Mouse (Mus musculus): Measurements from ENCODE around the gene Lrguk. TPM values are rescaled to one million over a fixed set of nuclear protein-coding genes. Genes with fewer than 3 reads are reported as not detected.

The Lrguk gene
- total RNA-seq, 1 experiment from 2014 or later: not detected

GRCm38 (mm10) chr6:34046551-34047186 is 17.4 kb downstream of the Lrguk start:
- ATAC-seq (replicated peaks; ENCODE audit: insufficient number of reproducible peaks, low FRiP score, low TSS enrichment, poor library complexity, severe bottlenecking): no peak

GRCm38 (mm10) chr6:34049433-34049832 is 20.2 kb downstream of the Lrguk start:
- no peak for ATAC-seq (replicated peaks; ENCODE audit: insufficient number of reproducible peaks, low FRiP score, low TSS enrichment, poor library complexity, severe bottlenecking)

- no peak for ATAC-seq (replicated peaks; ENCODE audit: insufficient number of reproducible peaks, low FRiP score, low TSS enrichment, poor library complexity, severe bottlenecking)
These were observed 30.5 kb downstream of the Lrguk start for GRCm38 (mm10) chr6:34059741-34060140.

GRCm38 (mm10) chr6:34066790-34067189 is 37.5 kb downstream of the Lrguk start:
- no peak for ATAC-seq (replicated peaks; ENCODE audit: insufficient number of reproducible peaks, low FRiP score, low TSS enrichment, poor library complexity, severe bottlenecking)

- no peak for ATAC-seq (replicated peaks; ENCODE audit: insufficient number of reproducible peaks, low FRiP score, low TSS enrichment, poor library complexity, severe bottlenecking)
These were observed 38.0 kb downstream of the Lrguk start for GRCm38 (mm10) chr6:34067271-34067670.

- ATAC-seq (replicated peaks; ENCODE audit: insufficient number of reproducible peaks, low FRiP score, low TSS enrichment, poor library complexity, severe bottlenecking): no peak
These were observed 42.7 kb downstream of the Lrguk start for GRCm38 (mm10) chr6:34071936-34072335.

- no peak for ATAC-seq (replicated peaks; ENCODE audit: insufficient number of reproducible peaks, low FRiP score, low TSS enrichment, poor library complexity, severe bottlenecking)
These were observed 44.7 kb downstream of the Lrguk start for GRCm38 (mm10) chr6:34073931-34074442.

- no peak for ATAC-seq (replicated peaks; ENCODE audit: insufficient number of reproducible peaks, low FRiP score, low TSS enrichment, poor library complexity, severe bottlenecking)
These were observed 46.3 kb downstream of the Lrguk start for GRCm38 (mm10) chr6:34075520-34075919.

GRCm38 (mm10) chr6:34083471-34083870 is 54.2 kb downstream of the Lrguk start:
- ATAC-seq (replicated peaks; ENCODE audit: insufficient number of reproducible peaks, low FRiP score, low TSS enrichment, poor library complexity, severe bottlenecking): no peak

GRCm38 (mm10) chr6:34087701-34088100 is 58.5 kb downstream of the Lrguk start:
- ATAC-seq (replicated peaks; ENCODE audit: insufficient number of reproducible peaks, low FRiP score, low TSS enrichment, poor library complexity, severe bottlenecking): no peak

- ATAC-seq (replicated peaks; ENCODE audit: insufficient number of reproducible peaks, low FRiP score, low TSS enrichment, poor library complexity, severe bottlenecking): no peak
These were observed 59.7 kb downstream of the Lrguk start for GRCm38 (mm10) chr6:34088986-34089385.

- no peak for ATAC-seq (replicated peaks; ENCODE audit: insufficient number of reproducible peaks, low FRiP score, low TSS enrichment, poor library complexity, severe bottlenecking)
These were observed 62.3 kb downstream of the Lrguk start for GRCm38 (mm10) chr6:34091537-34091936.

GRCm38 (mm10) chr6:34096274-34096673 is 67.0 kb downstream of the Lrguk start:
- ATAC-seq (replicated peaks; ENCODE audit: insufficient number of reproducible peaks, low FRiP score, low TSS enrichment, poor library complexity, severe bottlenecking): no peak

GRCm38 (mm10) chr6:34096905-34097304 is 67.7 kb downstream of the Lrguk start:
- no peak for ATAC-seq (replicated peaks; ENCODE audit: insufficient number of reproducible peaks, low FRiP score, low TSS enrichment, poor library complexity, severe bottlenecking)

- ATAC-seq (replicated peaks; ENCODE audit: insufficient number of reproducible peaks, low FRiP score, low TSS enrichment, poor library complexity, severe bottlenecking): no peak
These were observed 70.5 kb downstream of the Lrguk start for GRCm38 (mm10) chr6:34099725-34100124.

- ATAC-seq (replicated peaks; ENCODE audit: insufficient number of reproducible peaks, low FRiP score, low TSS enrichment, poor library complexity, severe bottlenecking): no peak
These were observed 72.5 kb downstream of the Lrguk start for GRCm38 (mm10) chr6:34101531-34102396.

GRCm38 (mm10) chr6:34103251-34103920 is 74.1 kb downstream of the Lrguk start:
- ATAC-seq (replicated peaks; ENCODE audit: insufficient number of reproducible peaks, low FRiP score, low TSS enrichment, poor library complexity, severe bottlenecking): no peak

- no peak for ATAC-seq (replicated peaks; ENCODE audit: insufficient number of reproducible peaks, low FRiP score, low TSS enrichment, poor library complexity, severe bottlenecking)
These were observed 81.3 kb downstream of the Lrguk start for GRCm38 (mm10) chr6:34110571-34110970.

GRCm38 (mm10) chr6:34111406-34111805 is 82.2 kb downstream of the Lrguk start:
- no peak for ATAC-seq (replicated peaks; ENCODE audit: insufficient number of reproducible peaks, low FRiP score, low TSS enrichment, poor library complexity, severe bottlenecking)

All from monocyte, adult 5-6 weeks (primary cell).